Mouse (Mus musculus): ENCODE results near the gene Auts2. TPM values are rescaled to one million over a fixed set of nuclear protein-coding genes. Genes with fewer than 3 reads are reported as not detected.

Gene Auts2
- total and polyA plus RNA-seq, 3 experiments = not detected

- Histone ChIP-seq H3K4me2 (ENCODE audit: insufficient read depth, low read depth, poor library complexity, severe bottlenecking) (no peak overlapping the region), H3K9me3 (replicated peaks; ENCODE audit: low read length) (peaks cover 83% of the 10 kb centered on the region), H3K9ac (ENCODE audit: insufficient read depth, low read depth) (no peak overlapping the region), H3K4me1 (ENCODE audit: control insufficient read depth in 1 of 2, insufficient read depth in 2 of 2) (no peaks in the 10 kb centered on the region), H3K27ac (ENCODE audit: insufficient read depth, low read depth) (no peak overlapping the region), H3K27me3 (replicated peaks) (no peaks in the 10 kb centered on the region), H3K36me3 (replicated peaks in 1 of 2; ENCODE audit: control insufficient read depth in 1 of 2, insufficient read depth in 1 of 2, low read length in 1 of 2) (no peaks in the 10 kb centered on the region), H3K79me2 (replicated peaks; ENCODE audit: control insufficient read depth, extremely low read depth, insufficient read depth, poor library complexity, severe bottlenecking) (no peaks in the 10 kb centered on the region), H3K4me3 (replicated peaks in 1 of 3; ENCODE audit: low read depth in 2 of 3, low read length in 2 of 3, poor library complexity in 1 of 3) (no peak overlapping the region)
- in situ Hi-C loops (cut with MboI; ENCODE audit: low pct_ligation_motif_present, low pct_unique_long_range_greater_than_20kb, low sequenced_read_pairs) (no loop called here), dilution Hi-C loops (cut with MboI; ENCODE audit: extremely low pct_ligation_motif_present, extremely low pct_unique_long_range_greater_than_20kb, low sequenced_read_pairs) (no loop called here)
- TF ChIP-seq PAX5 (IDR thresholded peaks at IDR 0.05; ENCODE audit: low read length) = no peak
- TF ChIP-seq MEF2A (IDR thresholded peaks at IDR 0.05; ENCODE audit: borderline replicate concordance, low read depth, low read length) = no peak
- no peak for TF ChIP-seq POLR2A (IDR thresholded peaks at IDR 0.05; ENCODE audit: low read depth, low read length)
- TF ChIP-seq RAD21 (IDR thresholded peaks at IDR 0.05; ENCODE audit: low read depth, low read length) = no peak
- no peak for TF ChIP-seq TCF12 (IDR thresholded peaks at IDR 0.05; ENCODE audit: low read depth, low read length)
- TF ChIP-seq NRF1 (IDR thresholded peaks at IDR 0.05; ENCODE audit: low read depth, low read length) = no peak
- no peak for TF ChIP-seq CTCF (conservative IDR thresholded peaks at IDR 0.05 in 1 of 2, IDR thresholded peaks at IDR 0.05 in 1 of 2; ENCODE audit: low read depth in 2 of 2, low read length in 2 of 2)
- TF ChIP-seq SIN3A (IDR thresholded peaks at IDR 0.05; ENCODE audit: low read length) = no peak
- TF ChIP-seq ZNF384 (IDR thresholded peaks at IDR 0.05; ENCODE audit: low read depth, low read length) = no peak
- no peak for TF ChIP-seq SMC3 (IDR thresholded peaks at IDR 0.05; ENCODE audit: low read depth, low read length)
- TF ChIP-seq JUND (conservative IDR thresholded peaks at IDR 0.05; ENCODE audit: low read depth, low read length) = no peak
- no peak for TF ChIP-seq ZMIZ1 (IDR thresholded peaks at IDR 0.05; ENCODE audit: low read depth, low read length)
- no peak for TF ChIP-seq POLR2AphosphoS2 (IDR thresholded peaks at IDR 0.05; ENCODE audit: low read depth, low read length)
- TF ChIP-seq HCFC1 (IDR thresholded peaks at IDR 0.05; ENCODE audit: low read depth, low read length) = no peak
- TF ChIP-seq TBP (conservative IDR thresholded peaks at IDR 0.05; ENCODE audit: low read depth, low read length) = no peak
- TF ChIP-seq MAFK (IDR thresholded peaks at IDR 0.05; ENCODE audit: insufficient replicate concordance, low read length) = no peak
- TF ChIP-seq GABPA (IDR thresholded peaks at IDR 0.05; ENCODE audit: insufficient replicate concordance, low read depth, low read length) = no peak
- no peak for TF ChIP-seq ZKSCAN1 (IDR thresholded peaks at IDR 0.05; ENCODE audit: borderline replicate concordance, low read depth, low read length)
- DNase-seq (ENCODE audit: extremely low read depth) = no peak
These were observed 53.3 kb downstream of the Auts2 start for GRCm38 (mm10) chr5:132489736-132490313.

GRCm38 (mm10) chr5:132486831-132487230 lies 56.3 kb downstream of the Auts2 start:
- TF ChIP-seq CHD1 (IDR thresholded peaks at IDR 0.05; ENCODE audit: low read depth, low read length) (no peak), ZNF384 (IDR thresholded peaks at IDR 0.05; ENCODE audit: low read depth, low read length) (no peak), NELFE (IDR thresholded peaks at IDR 0.05; ENCODE audit: low read depth, low read length) (no peak), ELF1 (IDR thresholded peaks at IDR 0.05; ENCODE audit: low read depth, low read length) (no peak), RAD21 (IDR thresholded peaks at IDR 0.05; ENCODE audit: low read depth, low read length) (no peak), JUND (conservative IDR thresholded peaks at IDR 0.05; ENCODE audit: low read depth, low read length) (no peak), CHD2 (IDR thresholded peaks at IDR 0.05; ENCODE audit: low read length) (no peak), CTCF (conservative IDR thresholded peaks at IDR 0.05 in 1 of 2, IDR thresholded peaks at IDR 0.05 in 1 of 2; ENCODE audit: low read depth in 2 of 2, low read length in 2 of 2) (no peak), JUN (IDR thresholded peaks at IDR 0.05; ENCODE audit: insufficient read depth, low read depth, low read length) (no peak), MAX (IDR thresholded peaks at IDR 0.05; ENCODE audit: low read length) (no peak), TBP (conservative IDR thresholded peaks at IDR 0.05; ENCODE audit: low read depth, low read length) (no peak), ZKSCAN1 (IDR thresholded peaks at IDR 0.05; ENCODE audit: borderline replicate concordance, low read depth, low read length) (no peak), RCOR1 (conservative IDR thresholded peaks at IDR 0.05; ENCODE audit: low read depth, low read length) (no peak)
- Histone ChIP-seq H3K4me3 (replicated peaks in 1 of 3; ENCODE audit: low read depth in 2 of 3, low read length in 2 of 3, poor library complexity in 1 of 3) (no peak overlapping the region), H3K9me3 (replicated peaks; ENCODE audit: low read length) (peaks cover 83% of the 10 kb centered on the region), H3K27me3 (replicated peaks) (no peaks in the 10 kb centered on the region), H3K9ac (ENCODE audit: insufficient read depth, low read depth) (no peak overlapping the region), H3K4me2 (ENCODE audit: insufficient read depth, low read depth, poor library complexity, severe bottlenecking) (no peak overlapping the region), H3K79me2 (replicated peaks; ENCODE audit: control insufficient read depth, extremely low read depth, insufficient read depth, poor library complexity, severe bottlenecking) (no peaks in the 10 kb centered on the region), H3K27ac (ENCODE audit: insufficient read depth, low read depth) (no peak overlapping the region), H3K4me1 (ENCODE audit: control insufficient read depth in 1 of 2, insufficient read depth in 2 of 2) (no peaks in the 10 kb centered on the region), H3K36me3 (replicated peaks in 1 of 2; ENCODE audit: control insufficient read depth in 1 of 2, insufficient read depth in 1 of 2, low read length in 1 of 2) (no peaks in the 10 kb centered on the region)
- DNase-seq (ENCODE audit: extremely low read depth) = no peak
- in situ Hi-C loops (cut with MboI; ENCODE audit: low pct_ligation_motif_present, low pct_unique_long_range_greater_than_20kb, low sequenced_read_pairs) = no loop called here
- dilution Hi-C loops (cut with MboI; ENCODE audit: extremely low pct_ligation_motif_present, extremely low pct_unique_long_range_greater_than_20kb, low sequenced_read_pairs) = no loop called here

Measured in CH12.LX (cell line).